Mouse (Mus musculus): ENCODE results near the gene Pax2. TPM values are rescaled to one million over a fixed set of nuclear protein-coding genes. Genes with fewer than 3 reads are reported as not detected.
A peak's percentile ranks its signal among the peaks of the same experiment; 100 is the strongest.

The Pax2 gene
- polyA plus RNA-seq, 1 experiment from 2014 or later: 15.1 TPM

DNA sequence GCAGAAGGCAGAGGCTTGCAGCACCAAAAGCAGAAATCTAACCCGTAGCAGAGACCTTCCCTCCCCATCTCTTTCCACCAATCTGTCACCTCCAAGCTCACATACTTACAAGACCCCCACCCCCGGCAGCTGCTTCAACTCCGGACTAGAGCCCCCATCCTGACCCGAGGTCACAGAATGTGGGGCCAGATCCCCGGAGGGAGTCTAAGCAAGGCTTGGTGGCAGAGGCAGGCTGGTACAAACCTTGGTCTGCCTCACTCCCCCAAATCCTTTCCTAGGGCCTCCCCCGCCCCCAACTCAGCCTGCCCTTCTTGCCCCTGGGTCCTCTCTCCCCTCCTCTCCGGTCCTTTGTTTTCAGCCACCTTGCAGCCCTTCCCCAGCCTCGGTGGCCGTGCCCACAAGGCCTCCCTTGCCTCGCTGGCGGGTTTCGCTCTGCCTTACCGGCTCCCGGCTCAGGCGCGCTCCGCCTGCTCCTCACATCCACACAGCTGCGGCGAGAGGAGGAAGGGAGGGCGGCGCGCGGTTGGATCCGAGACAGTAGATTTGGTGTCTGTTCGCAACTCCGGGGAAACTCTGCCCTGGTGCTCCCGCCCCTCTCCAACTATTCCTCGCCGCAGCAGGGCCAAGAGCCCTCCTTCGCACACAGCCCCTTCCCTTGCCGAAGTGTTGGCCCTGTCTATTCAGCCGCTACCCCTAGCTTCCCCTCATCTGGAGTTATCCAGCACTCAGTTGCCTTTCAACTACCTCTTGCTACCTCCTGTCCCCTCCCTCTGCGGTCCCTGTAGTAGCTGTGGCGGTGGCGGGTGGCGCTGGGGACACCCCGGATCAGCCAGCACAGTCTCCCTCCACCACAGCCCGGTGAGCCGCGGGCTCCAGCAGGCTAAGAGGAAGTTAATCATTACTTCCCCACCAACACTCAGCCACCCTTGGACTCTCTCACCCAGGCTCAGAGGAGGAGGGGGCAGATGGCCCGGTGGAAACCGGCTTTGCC, 5.5 kb upstream of the Pax2 start:
- Histone ChIP-seq H3K4me2 (replicated peaks) (peak overlapping the region; percentile 42), H3K9ac (peak overlapping the region; percentile 57), H3K27ac (peak overlapping the region; percentile 90)

DNA sequence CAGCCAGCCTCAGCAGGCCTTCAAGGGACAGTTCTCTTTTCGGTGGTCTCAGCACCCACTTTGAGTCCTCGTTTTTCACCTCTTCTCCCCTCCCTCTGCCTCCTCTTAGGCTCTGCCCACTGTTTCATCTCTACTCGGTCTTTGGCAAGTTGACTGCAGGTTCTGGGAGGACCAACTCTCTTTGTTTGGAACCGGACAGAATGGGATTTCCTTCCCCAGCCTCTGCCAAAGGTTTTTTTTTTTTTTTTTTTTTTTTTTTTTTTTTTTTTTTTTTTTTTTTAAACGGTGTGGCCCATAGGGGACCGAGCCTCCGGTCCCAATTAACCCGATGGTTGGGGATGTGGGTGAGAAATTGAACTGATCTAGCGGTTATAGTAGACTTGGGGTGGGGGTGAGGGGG, 4.8 kb upstream of the Pax2 start:
- peak overlapping the region; percentile 90 for H3K27ac ChIP-seq
- H3K36me3 ChIP-seq: no peaks in the 10 kb centered on the region
- H3K4me2 ChIP-seq (replicated peaks): peak overlapping the region; percentile 42
- H3K9ac ChIP-seq: peak overlapping the region; percentile 57
- peak overlapping the region; percentile 26 for H3K4me3 ChIP-seq
- H3K9me3 ChIP-seq (replicated peaks): no peaks in the 10 kb centered on the region
- peaks cover 44% of the 10 kb centered on the region for H3K4me1 ChIP-seq
- 2% methylated on average over 9 of the region's 9 CpGs for WGBS
- no peak for ATAC-seq (ENCODE audit: low FRiP score)
- H3K27me3 ChIP-seq: peaks cover 98% of the 10 kb centered on the region

More for the DNA sequence above, 5.5 kb upstream of the Pax2 start:
- ATAC-seq (ENCODE audit: low FRiP score): 0 out of 2 replicates have a peak, but pooled peaks have one; percentile 15
- H3K9me3 ChIP-seq (replicated peaks): no peaks in the 10 kb centered on the region
- H3K36me3 ChIP-seq: no peaks in the 10 kb centered on the region
- peaks cover 38% of the 10 kb centered on the region for H3K4me1 ChIP-seq
- H3K4me3 ChIP-seq: peak overlapping the region; percentile 26
- WGBS: under 1% methylated on average over 42 of the region's 42 CpGs
- H3K27me3 ChIP-seq: peaks cover 98% of the 10 kb centered on the region

DNA sequence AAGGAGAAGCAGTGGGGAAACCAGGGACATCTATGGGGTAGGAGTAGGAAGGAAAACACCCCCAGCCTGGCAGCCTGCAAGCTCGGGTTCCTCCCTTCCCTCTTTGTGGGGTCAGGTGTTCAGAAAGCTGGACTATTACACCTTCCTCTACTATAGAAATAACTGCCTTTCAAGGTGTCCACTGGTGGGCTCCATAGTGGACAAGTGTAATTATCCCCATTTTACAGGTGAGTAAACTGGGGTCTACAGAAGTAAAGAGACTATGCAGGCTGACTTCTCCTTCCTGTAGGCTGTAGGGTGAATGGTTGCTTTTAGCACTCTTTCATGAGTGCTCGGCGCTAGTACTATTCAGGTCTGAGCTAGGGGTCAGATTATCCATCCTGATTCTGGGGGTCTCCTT, 4.3 kb upstream of the Pax2 start:
- Histone ChIP-seq H3K27ac (peak overlapping the region; percentile 82), H3K9me3 (replicated peaks) (no peaks in the 10 kb centered on the region), H3K4me1 (peaks cover 46% of the 10 kb centered on the region), H3K4me2 (replicated peaks) (peak overlapping the region; percentile 23), H3K9ac (0 out of 2 replicates have a peak overlapping the region, but pooled peaks have one; percentile 13), H3K4me3 (peak overlapping the region; percentile 4; the same call in 1 of the 2 replicates), H3K27me3 (peaks cover 97% of the 10 kb centered on the region), H3K36me3 (no peaks in the 10 kb centered on the region)
- ATAC-seq (ENCODE audit: low FRiP score): no peak
- 5% methylated on average over 3 of the region's 3 CpGs for WGBS

DNA sequence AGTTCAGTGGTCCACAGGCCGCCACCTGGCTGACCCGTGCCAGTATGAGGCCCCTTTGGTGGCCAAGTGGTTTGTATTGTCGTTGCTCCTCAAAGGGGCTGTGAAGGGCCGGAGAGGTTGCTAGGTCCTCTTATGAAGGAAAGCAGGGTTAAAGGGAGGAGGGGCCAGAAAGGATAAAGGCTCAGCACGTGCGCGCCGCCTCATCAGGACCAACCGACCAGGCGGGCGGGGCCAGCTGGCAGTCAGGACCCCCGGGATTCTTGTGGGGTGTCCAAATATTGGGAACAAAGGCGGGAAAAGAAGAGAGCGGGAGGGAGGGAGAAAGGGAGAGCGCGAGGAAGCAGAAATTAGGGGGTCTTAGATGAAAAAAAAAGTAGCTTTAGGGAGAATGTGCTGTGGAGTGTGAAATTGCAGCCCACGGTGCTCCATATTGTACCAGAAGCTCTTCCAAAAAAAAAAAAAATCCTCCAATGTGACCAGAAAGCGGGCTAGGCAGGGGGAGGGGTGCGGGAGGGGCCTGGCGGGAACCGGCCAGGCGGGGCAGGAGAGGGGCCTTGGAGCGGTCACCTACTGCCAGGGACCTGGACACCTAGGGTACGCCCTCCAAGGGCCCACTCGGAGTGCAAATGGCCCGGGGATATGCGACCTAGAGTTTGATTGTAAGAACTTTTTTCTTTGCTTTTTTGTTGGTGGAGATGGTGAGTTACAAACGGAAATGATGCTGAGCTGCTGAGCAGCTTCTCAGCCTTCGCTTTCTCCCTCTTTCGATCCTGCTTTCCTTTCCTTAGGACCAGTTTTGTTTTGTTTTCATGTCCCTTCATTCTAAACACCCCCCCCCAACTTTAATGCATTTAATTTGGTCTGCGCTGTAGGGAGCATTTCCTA, 3.5 kb upstream of the Pax2 start:
- peak overlapping the region; percentile 4; the same call in 1 of the 2 replicates for H3K4me3 ChIP-seq

DNA sequence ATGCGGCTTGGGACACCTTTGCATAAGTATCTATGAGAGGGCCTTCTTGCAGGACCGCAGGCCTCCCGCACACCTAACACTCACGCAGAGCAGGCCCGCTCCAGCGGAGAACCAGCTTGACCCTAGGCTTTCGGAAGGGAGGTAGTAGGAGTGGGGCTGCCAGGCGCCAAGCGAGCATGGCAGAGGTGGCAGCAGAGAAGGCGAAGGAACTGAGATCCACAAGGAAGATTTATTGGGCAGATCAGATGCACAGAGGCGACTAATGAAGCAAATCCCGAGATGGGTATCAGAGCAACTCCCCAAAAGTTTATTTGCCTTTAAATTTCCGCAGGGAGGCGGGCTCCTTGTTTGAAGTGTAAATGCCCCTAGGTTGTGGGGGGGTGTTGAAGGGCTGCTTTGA, 2.5 kb upstream of the Pax2 start:
- Histone ChIP-seq H3K36me3 (no peaks in the 10 kb centered on the region), H3K4me2 (replicated peaks) (peak overlapping the region; percentile 23), H3K27ac (0 out of 2 replicates have a peak overlapping the region, but pooled peaks have one; percentile 82), H3K4me1 (peaks cover 52% of the 10 kb centered on the region), H3K27me3 (peaks cover 94% of the 10 kb centered on the region), H3K9me3 (replicated peaks) (no peaks in the 10 kb centered on the region), H3K9ac (no peak overlapping the region), H3K4me3 (no peak overlapping the region)
- no peak for ATAC-seq (ENCODE audit: low FRiP score)
- 3% methylated on average over 14 of the region's 14 CpGs for WGBS

More for the DNA sequence above, 3.5 kb upstream of the Pax2 start:
- H3K27ac ChIP-seq: peak overlapping the region; percentile 82
- H3K36me3 ChIP-seq: no peaks in the 10 kb centered on the region
- H3K27me3 ChIP-seq: peaks cover 98% of the 10 kb centered on the region
- ATAC-seq (ENCODE audit: low FRiP score): no peak
- H3K9me3 ChIP-seq (replicated peaks): no peaks in the 10 kb centered on the region
- H3K9ac ChIP-seq: peak overlapping the region; percentile 13; the same call in 1 of the 2 replicates
- peaks cover 50% of the 10 kb centered on the region for H3K4me1 ChIP-seq
- under 1% methylated on average over 31 of the region's 31 CpGs for WGBS
- H3K4me2 ChIP-seq (replicated peaks): peak overlapping the region; percentile 23

DNA sequence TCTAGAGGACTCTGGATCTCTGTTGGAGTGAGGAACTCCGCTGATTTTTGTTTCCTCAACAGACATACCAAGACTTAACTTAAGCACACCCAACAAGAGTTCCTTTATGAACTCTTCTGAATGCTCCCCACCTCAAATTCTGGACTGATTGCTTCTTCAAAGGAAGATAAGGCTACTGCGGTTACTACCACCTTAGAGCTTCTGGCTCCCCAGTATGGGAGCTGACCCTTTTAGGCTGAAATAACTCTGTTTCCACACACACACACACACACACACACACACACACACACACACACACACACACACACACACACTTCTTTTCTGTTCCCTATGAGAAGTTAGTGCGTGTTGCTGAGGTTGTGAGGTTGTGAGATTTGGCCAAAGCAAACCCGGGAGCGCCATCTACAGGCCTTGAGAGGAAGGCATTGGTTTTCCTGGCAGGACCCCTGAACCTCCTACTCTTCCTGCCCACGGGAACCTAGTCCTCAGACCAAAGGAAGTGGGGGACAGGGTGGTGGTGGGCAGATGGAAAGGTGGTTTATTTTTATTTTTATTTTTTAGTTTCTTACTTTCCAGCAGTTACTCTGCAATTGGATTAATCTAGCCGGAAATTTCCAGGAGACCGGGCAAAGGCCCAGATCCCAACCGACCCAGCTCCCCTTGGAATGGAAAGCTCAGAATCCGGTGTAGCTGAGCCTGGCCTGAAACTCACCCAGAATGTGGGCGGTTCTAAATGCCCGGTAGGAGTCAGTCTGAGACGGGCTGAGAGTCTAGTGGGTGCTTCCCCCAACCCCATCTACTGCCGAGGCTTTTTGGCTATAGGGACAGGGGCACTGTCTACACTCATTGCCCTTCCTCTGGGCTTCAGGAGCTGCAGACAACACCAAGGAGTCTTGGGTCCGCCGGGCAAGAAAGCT, 1.1 kb upstream of the Pax2 start:
- peaks cover 52% of the 10 kb centered on the region for H3K4me1 ChIP-seq
- peak overlapping the region; percentile 50 for H3K4me3 ChIP-seq
- H3K36me3 ChIP-seq: no peaks in the 10 kb centered on the region
- H3K27me3 ChIP-seq: peaks cover 92% of the 10 kb centered on the region
- H3K9ac ChIP-seq: peak overlapping the region; percentile 74; the same call in 1 of the 2 replicates
- WGBS: under 1% methylated on average over 16 of the region's 16 CpGs
- no peak for ATAC-seq (ENCODE audit: low FRiP score)
- H3K4me2 ChIP-seq (replicated peaks): peak overlapping the region; percentile 65
- peak overlapping the region; percentile 81 for H3K27ac ChIP-seq
- no peaks in the 10 kb centered on the region for H3K9me3 ChIP-seq (replicated peaks)

DNA sequence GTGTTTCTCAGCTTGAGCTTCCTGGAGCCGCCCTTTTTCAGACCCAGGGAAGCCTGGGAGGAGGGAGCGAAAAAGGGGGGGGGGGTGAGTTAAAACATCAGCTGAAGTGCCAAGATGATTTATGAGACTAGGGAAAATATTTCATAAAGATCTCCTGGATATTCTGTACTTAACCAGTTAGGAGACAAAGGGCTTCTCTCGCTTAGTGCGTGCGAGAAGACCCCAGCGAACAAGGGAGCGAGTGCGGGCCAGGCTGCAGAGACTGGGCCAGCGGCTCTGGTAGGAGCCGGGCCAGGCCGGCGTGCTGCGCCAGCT, 510 bp upstream of the Pax2 start:
- no peaks in the 10 kb centered on the region for H3K36me3 ChIP-seq
- no peaks in the 10 kb centered on the region for H3K9me3 ChIP-seq (replicated peaks)
- ATAC-seq (ENCODE audit: low FRiP score): no peak
- H3K27ac ChIP-seq: peak overlapping the region; percentile 81
- peak overlapping the region; percentile 65 for H3K4me2 ChIP-seq (replicated peaks)
- peaks cover 50% of the 10 kb centered on the region for H3K4me1 ChIP-seq
- H3K27me3 ChIP-seq: peaks cover 87% of the 10 kb centered on the region
- peak overlapping the region; percentile 74 for H3K9ac ChIP-seq
- peak overlapping the region; percentile 50 for H3K4me3 ChIP-seq
- WGBS: 2% methylated on average over 13 of the region's 13 CpGs

DNA sequence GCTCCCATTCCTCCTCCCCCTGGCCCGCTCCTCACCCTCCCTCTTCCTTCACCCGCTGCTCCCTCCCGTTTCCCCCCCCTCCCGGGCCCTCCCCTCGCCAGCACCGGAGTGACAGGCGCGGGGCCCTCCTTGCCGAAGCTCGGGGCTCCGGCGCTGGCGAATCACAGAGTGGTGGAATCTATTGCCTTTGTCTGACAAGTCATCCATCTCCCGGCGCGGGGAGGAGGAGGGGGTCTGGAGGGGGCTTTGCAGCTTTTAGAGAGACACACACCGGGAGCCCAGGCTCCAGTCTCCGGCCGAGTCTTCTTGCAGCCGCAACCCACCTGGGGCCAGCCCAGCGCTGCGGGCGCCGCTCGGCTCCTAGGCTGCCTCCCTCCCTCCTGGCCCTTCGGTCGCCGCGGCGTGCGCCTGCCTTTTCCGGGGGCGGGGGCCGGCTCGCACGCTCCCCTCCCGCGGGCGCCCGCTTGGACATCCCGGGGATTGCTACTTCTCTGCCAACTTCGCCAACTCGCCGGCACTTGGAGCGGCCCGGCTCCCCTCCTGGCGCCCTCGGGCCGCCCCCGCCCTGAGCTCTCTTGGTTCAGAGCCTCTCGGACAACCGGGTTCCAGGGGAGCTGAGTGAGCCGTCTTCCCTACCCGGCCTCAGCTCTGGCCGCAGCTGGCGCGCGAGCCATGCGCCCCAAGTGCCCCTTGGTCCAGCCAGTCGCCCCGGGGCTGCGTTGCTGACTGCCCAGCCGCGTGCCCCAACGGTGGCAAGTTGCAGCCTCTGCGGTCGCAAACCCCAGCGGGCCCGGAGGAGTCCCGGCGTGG, 781 bp downstream of the Pax2 start:
- Histone ChIP-seq H3K4me1 (peaks cover 44% of the 10 kb centered on the region), H3K9me3 (replicated peaks) (no peaks in the 10 kb centered on the region), H3K27ac (peak overlapping the region; percentile 81), H3K27me3 (peaks cover 87% of the 10 kb centered on the region), H3K36me3 (no peaks in the 10 kb centered on the region), H3K4me3 (peak overlapping the region; percentile 50), H3K4me2 (replicated peaks) (peak overlapping the region; percentile 65), H3K9ac (peak overlapping the region; percentile 74)
- ATAC-seq (ENCODE audit: low FRiP score): peak; percentile 77
- WGBS: under 1% methylated on average over 65 of the region's 71 CpGs

DNA sequence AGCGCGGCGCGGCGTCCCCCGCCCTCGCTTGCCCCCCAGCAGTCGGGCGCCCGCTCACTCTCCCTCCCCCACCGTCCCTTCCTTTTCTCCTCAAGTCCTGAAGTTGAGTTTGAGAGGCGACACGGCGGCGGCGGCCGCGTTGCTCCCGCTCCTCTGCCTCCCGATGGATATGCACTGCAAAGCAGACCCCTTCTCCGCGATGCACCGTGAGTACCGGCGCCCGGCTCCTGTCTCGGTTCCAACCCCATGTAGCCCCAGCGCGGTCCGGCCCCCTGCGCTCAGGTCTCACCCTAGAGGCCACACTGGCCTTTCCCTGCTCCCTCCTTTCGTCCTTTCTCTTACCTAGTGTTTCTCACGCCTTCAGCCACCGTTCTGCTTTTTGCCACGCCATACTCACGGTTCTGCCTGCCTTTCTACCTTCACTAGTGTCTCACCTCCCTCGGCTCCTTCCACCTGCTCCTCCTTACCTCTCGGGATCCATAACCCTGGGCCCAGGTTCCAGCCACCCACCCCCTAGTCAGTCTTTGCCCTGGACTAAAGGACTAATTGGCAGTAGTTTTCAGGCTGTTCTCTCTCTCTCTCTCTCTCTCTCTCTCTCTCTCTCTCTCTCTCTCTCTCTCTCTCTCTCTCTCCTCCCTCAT, 1.5 kb downstream of the Pax2 start:
- Histone ChIP-seq H3K9me3 (replicated peaks) (no peaks in the 10 kb centered on the region), H3K4me3 (peak overlapping the region; percentile 50), H3K4me2 (replicated peaks) (peak overlapping the region; percentile 65), H3K9ac (peak overlapping the region; percentile 74), H3K27me3 (peaks cover 87% of the 10 kb centered on the region), H3K4me1 (peaks cover 36% of the 10 kb centered on the region), H3K36me3 (0 out of 2 replicates have a peak, but pooled peaks cover 3% of the 10 kb centered on the region), H3K27ac (peak overlapping the region; percentile 81)
- WGBS: under 1% methylated on average over 34 of the region's 38 CpGs
- no peak for ATAC-seq (ENCODE audit: low FRiP score)

DNA sequence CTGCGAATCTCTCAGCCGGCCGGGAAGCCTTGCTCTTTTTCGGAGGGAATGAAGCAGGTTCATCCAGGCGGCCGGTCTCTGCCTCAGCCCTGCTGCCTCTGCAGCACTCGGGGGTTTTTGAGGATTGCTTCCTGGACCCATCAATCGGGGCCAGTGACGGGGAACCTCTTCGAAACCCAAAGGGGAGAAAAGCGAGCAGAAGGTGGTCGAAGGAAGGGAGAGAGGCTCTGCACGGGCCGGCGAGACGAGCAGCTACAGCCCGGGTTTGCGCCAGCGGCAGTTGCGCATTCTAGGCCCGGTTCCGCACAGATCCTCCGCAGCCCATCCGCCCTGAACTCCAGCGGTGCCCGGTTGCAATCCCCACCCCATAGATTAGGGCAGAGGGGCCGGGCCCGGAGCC, 3.0 kb downstream of the Pax2 start:
- Histone ChIP-seq H3K9me3 (replicated peaks) (no peaks in the 10 kb centered on the region), H3K9ac (peak overlapping the region; percentile 71), H3K27ac (peak overlapping the region; percentile 74), H3K4me2 (replicated peaks) (peak overlapping the region; percentile 65), H3K27me3 (peaks cover 87% of the 10 kb centered on the region), H3K4me1 (peaks cover 28% of the 10 kb centered on the region), H3K36me3 (0 out of 2 replicates have a peak, but pooled peaks cover 3% of the 10 kb centered on the region), H3K4me3 (peak overlapping the region; percentile 33)
- WGBS: under 1% methylated on average over 28 of the region's 28 CpGs
- no peak for ATAC-seq (ENCODE audit: low FRiP score)
